Mouse (Mus musculus) CD4-positive naive resting alpha-beta T cell, adult 76 days (primary cell): ENCODE data around the gene Kirrel2. TPM values are rescaled to one million over a fixed set of nuclear protein-coding genes. Genes with fewer than 3 reads are reported as not detected.

Experiments used
- total RNA-seq: library from RNA; stranded (reverse); gene quantifications from one replicate; pipeline ENCODE4 v1.2.4, GENCODE M21; 2023

The Kirrel2 gene
- total RNA-seq: not detected

GRCm38 (mm10) chr7:30457629-30458330, at the start of gene Kirrel2, which contains the start of gene Nphs1:
TSS of gene Kirrel2 (minus strand) at chr7:30457690.
TSS of gene Nphs1 (plus strand) at chr7:30458315.

GRCm38 (mm10) chr7:30493401-30493931, 36.0 kb upstream of the Kirrel2 start, which contains the start of gene Prodh2:
TSS of gene Prodh2 (plus strand) at chr7:30493622.

GRCm38 (mm10) chr7:30444971-30445751, 12.3 kb downstream of the Kirrel2 start, which contains the start of gene Aplp1:
TSS of gene Aplp1 (minus strand) at chr7:30445535.

GRCm38 (mm10) chr7:30421175-30421889, 36.2 kb downstream of the Kirrel2 start, which contains the start of gene Nfkbid:
TSS of gene Nfkbid (plus strand) at chr7:30421732.

GRCm38 (mm10) chr7:30419561-30420499, 37.7 kb downstream of the Kirrel2 start, which contains the start of gene Hcst:
TSS of gene Hcst (minus strand) at chr7:30419854.

GRCm38 (mm10) chr7:30413596-30413995, 43.9 kb downstream of the Kirrel2 start, which contains the start of gene Tyrobp:
TSS of gene Tyrobp (plus strand) at chr7:30413760.

Other genes starting within 250 kb of the Kirrel2 start
- 23.6 TPM for gene Polr2i, start 225.7 kb downstream of the Kirrel2 start, total RNA-seq
- 25.8 TPM for gene Tbcb, start 225.4 kb downstream of the Kirrel2 start, total RNA-seq
- not detected for gene Ovol3, start 222.0 kb downstream of the Kirrel2 start, total RNA-seq
- 0.64 TPM for gene Thap8, start 177.6 kb downstream of the Kirrel2 start, total RNA-seq
- gene Wdr62, start 177.3 kb downstream of the Kirrel2 start, total RNA-seq: 5.8 TPM
- gene Clip3, start 166.0 kb downstream of the Kirrel2 start, total RNA-seq: 0.53 TPM
- 64.0 TPM for gene Alkbh6, start 149.0 kb downstream of the Kirrel2 start, total RNA-seq
- gene Syne4, start 142.9 kb downstream of the Kirrel2 start, total RNA-seq: 6.4 TPM
- gene E130208F15Rik, start 135.9 kb downstream of the Kirrel2 start, total RNA-seq: 5.8 TPM
- gene Sdhaf1, start 133.8 kb downstream of the Kirrel2 start, total RNA-seq: 14.3 TPM
- gene Lrfn3, start 94.9 kb downstream of the Kirrel2 start, total RNA-seq: not detected
- gene Tyrobp, start 43.9 kb downstream of the Kirrel2 start, total RNA-seq: 30.8 TPM
- gene Hcst, start 37.8 kb downstream of the Kirrel2 start, total RNA-seq: 153 TPM
- 83.8 TPM for gene Nfkbid, start 36.0 kb downstream of the Kirrel2 start, total RNA-seq
- gene Aplp1, start 12.2 kb downstream of the Kirrel2 start, total RNA-seq: 1.3 TPM
- 0.29 TPM for gene Nphs1, start 625 bp upstream of the Kirrel2 start, total RNA-seq
- gene Prodh2, start 35.9 kb upstream of the Kirrel2 start, total RNA-seq: not detected
- gene Arhgap33, start 77.4 kb upstream of the Kirrel2 start, total RNA-seq: 5.4 TPM
- gene Hspb6, start 94.5 kb upstream of the Kirrel2 start, total RNA-seq: 1.5 TPM
- 8.9 TPM for gene Proser3, start 94.6 kb upstream of the Kirrel2 start, total RNA-seq
- 34.1 TPM for gene Lin37, start 102.1 kb upstream of the Kirrel2 start, total RNA-seq
- 62.4 TPM for gene U2af1l4, start 105.6 kb upstream of the Kirrel2 start, total RNA-seq
- gene Gm49396, start 105.7 kb upstream of the Kirrel2 start, total RNA-seq: 24.2 TPM
- 122 TPM for gene Psenen, start 105.9 kb upstream of the Kirrel2 start, total RNA-seq
- gene Igflr1, start 107.7 kb upstream of the Kirrel2 start, total RNA-seq: 36.2 TPM
- 101 TPM for gene Kmt2b, start 131.0 kb upstream of the Kirrel2 start, total RNA-seq
- not detected for gene Zbtb32, start 141.2 kb upstream of the Kirrel2 start, total RNA-seq
- not detected for gene Upk1a, start 155.2 kb upstream of the Kirrel2 start, total RNA-seq
- 159 TPM for gene Cox6b1, start 168.5 kb upstream of the Kirrel2 start, total RNA-seq
- not detected for gene Etv2, start 178.2 kb upstream of the Kirrel2 start, total RNA-seq
- gene Rbm42, start 192.6 kb upstream of the Kirrel2 start, total RNA-seq: 95.6 TPM
- gene Haus5, start 207.3 kb upstream of the Kirrel2 start, total RNA-seq: 33.8 TPM
- gene Pmis2, start 213.9 kb upstream of the Kirrel2 start, total RNA-seq: not detected
- gene 2200002J24Rik, start 241.2 kb upstream of the Kirrel2 start, total RNA-seq: not detected